Mouse (Mus musculus) E14TG2a.4 (cell line): ENCODE measurements around the gene Mapkbp1.

Experiments used
- CTCF ChIP-seq: conservative IDR thresholded peaks from 2 replicates; pipeline ENCODE4 v1.5.1; 2014; ENCODE audit warnings: low read length
- NANOG ChIP-seq: IDR thresholded peaks from 2 replicates; pipeline ENCODE4 v1.6.1; 2014; ENCODE audit warnings: borderline replicate concordance, low read length, mixed read lengths
- POU5F1 ChIP-seq: IDR thresholded peaks from 2 replicates; pipeline ENCODE4 v1.6.1; 2014; ENCODE audit warnings: low read length, borderline replicate concordance

DNA sequence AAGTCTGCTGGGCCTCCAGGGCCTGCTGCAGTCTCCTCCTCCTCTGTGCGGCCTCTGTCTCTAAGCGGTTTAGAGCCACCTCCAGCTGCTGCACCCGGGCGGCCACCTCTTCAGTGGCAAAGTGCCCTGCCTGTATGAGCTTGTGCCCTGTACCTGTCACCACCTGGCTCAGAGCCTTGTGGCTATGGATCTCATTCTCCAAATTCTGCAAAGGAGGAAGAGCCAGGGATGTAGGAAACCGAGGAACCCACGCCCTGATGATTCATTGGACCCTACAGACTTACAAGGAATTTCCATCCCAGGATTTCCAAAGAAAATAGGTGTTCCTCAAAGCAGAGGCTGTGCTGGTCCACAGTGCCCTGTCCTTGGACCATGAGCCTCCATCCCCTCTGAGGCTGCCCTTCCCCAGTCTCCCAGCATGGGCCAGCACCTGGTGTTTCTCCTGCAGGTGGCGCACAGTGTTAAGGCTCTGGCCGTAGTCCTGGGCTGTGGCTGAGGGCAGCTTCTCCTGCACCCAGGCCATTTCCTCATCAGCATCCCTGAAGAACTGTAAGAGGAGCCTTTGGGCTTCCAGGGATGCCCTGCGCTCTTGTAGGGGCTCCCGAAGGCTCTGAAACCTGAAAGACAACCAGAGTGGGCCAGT lies 77.3 kb downstream of the Mapkbp1 start:
- TF ChIP-seq CTCF (peak; percentile 42), POU5F1 (no peak), NANOG (no peak)
